Mouse (Mus musculus) MEL (cell line): Measurements from ENCODE around the gene Arl13a.

Experiments used
- CTCF ChIP-seq, 3 experiments: IDR thresholded peaks in 2 of 3; conservative IDR thresholded peaks in 1 of 3; 2 replicates each; pipeline ENCODE4 v1.5.1; 2011 to 2012; ENCODE audit warnings: low read length in 3 of 3, low read depth in 2 of 3, mild to moderate bottlenecking in 2 of 3, improper control_type of control experiment in 1 of 3, inconsistent platforms in 1 of 3, mixed read lengths in 1 of 3, moderate library complexity in 1 of 3; ENCODE audit not compliant: control insufficient read depth in 1 of 3, insufficient read depth in 1 of 3, poor library complexity in 1 of 3, severe bottlenecking in 1 of 3
- MEF2A ChIP-seq: IDR thresholded peaks from 2 replicates; pipeline ENCODE4 v1.6.1; 2014; ENCODE audit warnings: low read depth, mild to moderate bottlenecking, inconsistent platforms, low read length, improper control_type of control experiment; ENCODE audit not compliant: poor library complexity, insufficient replicate concordance, severe bottlenecking; ENCODE audit errors: extremely low read depth

GRCm38 (mm10) chrX:134245946-134246345 is 58.6 kb downstream of the Arl13a start:
- TF ChIP-seq MEF2A (no peak), CTCF (IDR thresholded peaks at IDR 0.05 in 2 of 3, conservative IDR thresholded peaks at IDR 0.05 in 1 of 3; ENCODE audit: control insufficient read depth in 1 of 3, insufficient read depth in 1 of 3, low read depth in 2 of 3, low read length in 3 of 3, poor library complexity in 1 of 3, severe bottlenecking in 1 of 3) (no peak)
